Mouse (Mus musculus): ENCODE results near the gene Osr1. TPM values are rescaled to one million over a fixed set of nuclear protein-coding genes. Genes with fewer than 3 reads are reported as not detected.

Gene Osr1
- total RNA-seq, 2 experiments from 2014 or later = not detected

GRCm38 (mm10) chr12:9584366-9585084 lies 14.6 kb downstream of the Osr1 start:
- ATAC-seq (replicated peaks; ENCODE audit: poor library complexity) = peak; percentile 70

GRCm38 (mm10) chr12:9585085-9585453 lies 15.2 kb downstream of the Osr1 start:
- no peak; the same call in 1 of the 2 replicates for ATAC-seq (replicated peaks; ENCODE audit: poor library complexity)

GRCm38 (mm10) chr12:9587732-9588131 lies 17.8 kb downstream of the Osr1 start:
- ATAC-seq (replicated peaks; ENCODE audit: poor library complexity) = no peak

DNA sequence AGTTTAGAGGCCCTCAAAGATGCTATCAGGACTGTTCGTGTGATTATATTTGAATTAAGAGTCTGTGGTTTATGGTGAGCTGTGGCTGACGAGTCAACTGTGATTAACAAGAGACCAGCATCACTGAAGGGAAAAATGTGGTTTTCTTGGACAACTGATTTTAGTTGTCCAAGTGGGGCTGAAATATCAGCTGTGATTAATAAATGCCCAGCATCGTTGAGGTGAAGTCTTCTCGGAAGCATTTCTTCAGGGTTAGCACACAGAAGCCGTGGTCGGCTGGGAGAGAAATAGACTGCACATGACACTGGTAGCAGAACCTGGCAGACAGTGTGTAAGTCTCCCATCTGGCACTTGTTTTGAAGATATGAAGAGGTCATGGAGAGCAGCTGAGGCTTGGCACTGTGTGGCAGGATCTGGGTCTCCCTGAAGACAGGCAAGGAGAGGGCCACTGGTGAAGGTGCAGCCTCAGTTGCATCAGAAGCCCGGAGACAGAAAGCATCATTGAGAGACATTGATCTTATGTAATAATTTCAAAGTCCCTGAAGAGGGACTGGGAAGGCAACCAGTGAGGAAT lies 19.7 kb downstream of the Osr1 start:
- ATAC-seq (replicated peaks; ENCODE audit: poor library complexity) = no peak

GRCm38 (mm10) chr12:9591141-9591540 lies 21.2 kb downstream of the Osr1 start:
- no peak for ATAC-seq (replicated peaks; ENCODE audit: poor library complexity)

GRCm38 (mm10) chr12:9598219-9598618 lies 28.3 kb downstream of the Osr1 start:
- ATAC-seq (replicated peaks; ENCODE audit: poor library complexity) = no peak
